Mouse (Mus musculus): ENCODE measurements at regions not wholly inside any gene's neighbourhood (a gene's known extent, or its start where the extent isn't known, plus 50 kb on each side); places are given as distances from the start of the nearest gene placed in this dataset.
"Not testable (repeated sequence)": the region's sequence is repeated elsewhere in the genome, so short reads cannot be mapped to it uniquely, and the experiment has no call there.

DNA sequence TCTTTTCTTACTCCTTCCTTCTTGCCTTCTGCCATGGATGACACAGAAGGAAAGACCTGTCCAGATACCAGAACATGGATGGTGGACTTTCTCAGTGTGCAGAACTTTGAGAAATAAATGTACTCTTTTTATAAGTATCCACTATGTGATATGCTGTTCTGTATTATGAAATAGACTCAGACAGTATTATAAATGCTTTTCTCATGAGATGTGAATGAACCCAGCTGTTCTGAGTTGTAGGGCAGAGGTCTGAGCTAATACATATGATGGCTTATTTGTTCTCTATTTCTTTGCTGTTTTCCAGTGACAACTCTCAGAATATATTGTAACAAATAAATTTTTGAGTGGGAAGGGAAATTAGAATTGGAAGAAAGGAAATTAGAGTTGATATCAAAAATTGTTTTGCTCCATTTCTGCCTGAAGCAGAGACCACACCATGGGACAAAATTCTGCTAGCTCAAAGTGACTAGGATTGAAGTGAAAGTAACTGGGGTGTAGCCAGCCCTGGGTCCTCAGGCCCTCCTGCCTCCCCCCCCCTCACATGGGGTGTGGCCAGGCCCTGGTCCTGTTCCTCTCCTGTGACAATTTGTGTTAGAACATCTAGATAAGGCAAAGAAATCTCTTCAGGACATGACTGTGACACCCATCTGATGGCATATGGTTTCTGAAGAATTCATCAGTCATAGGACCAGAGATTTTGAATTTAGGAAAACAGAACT lies 164.5 kb downstream of the Mterf1b start:
- H3K27me3 ChIP-seq (ENCODE audit: control insufficient read depth, insufficient read depth, low read length); H3K36me3 ChIP-seq (replicated peaks; ENCODE audit: control insufficient read depth, insufficient read depth, low read depth, low read length); H3K4me2 ChIP-seq (ENCODE audit: low read depth, low read length); H3K9ac ChIP-seq (replicated peaks; ENCODE audit: low read length); H3K4me1 ChIP-seq (ENCODE audit: control insufficient read depth, insufficient read depth, low read length); DNase-seq (ENCODE audit: low spot score); H3K4me3 ChIP-seq (ENCODE audit: low read depth, low read length); ATAC-seq (replicated peaks; ENCODE audit: insufficient number of reproducible peaks, low FRiP score, low TSS enrichment, low read depth); H3K27ac ChIP-seq (replicated peaks; ENCODE audit: low read depth, low read length); H3K9me3 ChIP-seq (replicated peaks; ENCODE audit: control insufficient read depth, low read length): not testable (repeated sequence)

GRCm38 (mm10) chr5:4361547-4361946 lies 169.4 kb downstream of the Mterf1b start:
- H3K36me3 ChIP-seq (replicated peaks; ENCODE audit: control insufficient read depth, insufficient read depth, low read depth, low read length); H3K9me3 ChIP-seq (replicated peaks; ENCODE audit: control insufficient read depth, low read length); H3K4me2 ChIP-seq (ENCODE audit: low read depth, low read length); H3K4me3 ChIP-seq (ENCODE audit: low read depth, low read length); ATAC-seq (replicated peaks; ENCODE audit: insufficient number of reproducible peaks, low FRiP score, low TSS enrichment, low read depth); H3K27ac ChIP-seq (replicated peaks; ENCODE audit: low read depth, low read length); DNase-seq (ENCODE audit: low spot score); H3K27me3 ChIP-seq (ENCODE audit: control insufficient read depth, insufficient read depth, low read length); H3K9ac ChIP-seq (replicated peaks; ENCODE audit: low read length); H3K4me1 ChIP-seq (ENCODE audit: control insufficient read depth, insufficient read depth, low read length): not testable (repeated sequence)
- 92% methylated on average over 6 of the region's 6 CpGs for WGBS

- H3K9me3 ChIP-seq (replicated peaks; ENCODE audit: control insufficient read depth, low read length); H3K27me3 ChIP-seq (ENCODE audit: control insufficient read depth, insufficient read depth, low read length); H3K27ac ChIP-seq (replicated peaks; ENCODE audit: low read depth, low read length); H3K4me2 ChIP-seq (ENCODE audit: low read depth, low read length); H3K36me3 ChIP-seq (replicated peaks; ENCODE audit: control insufficient read depth, insufficient read depth, low read depth, low read length); H3K9ac ChIP-seq (replicated peaks; ENCODE audit: low read length); H3K4me1 ChIP-seq (ENCODE audit: control insufficient read depth, insufficient read depth, low read length); H3K4me3 ChIP-seq (ENCODE audit: low read depth, low read length): not testable (repeated sequence)
- ATAC-seq (replicated peaks; ENCODE audit: insufficient number of reproducible peaks, low FRiP score, low TSS enrichment, low read depth) = 0 out of 2 replicates have a peak, but pooled peaks have one; percentile 52
- peak; percentile 56 for DNase-seq (ENCODE audit: low spot score)
- WGBS = 23% methylated on average over 7 of the region's 7 CpGs
Observed at GRCm38 (mm10) chr5:4384719-4385118, 192.6 kb downstream of the Mterf1b start.

GRCm38 (mm10) chr5:4391083-4391482 lies 198.9 kb downstream of the Mterf1b start:
- no peaks in the 10 kb centered on the region for H3K36me3 ChIP-seq (replicated peaks; ENCODE audit: control insufficient read depth, insufficient read depth, low read depth, low read length)
- H3K9me3 ChIP-seq (replicated peaks; ENCODE audit: control insufficient read depth, low read length) = no peaks in the 10 kb centered on the region
- 63% methylated on average over 2 of the region's 2 CpGs for WGBS
- no peak overlapping the region for H3K27ac ChIP-seq (replicated peaks; ENCODE audit: low read depth, low read length)
- no peak overlapping the region for H3K4me3 ChIP-seq (ENCODE audit: low read depth, low read length)
- no peak overlapping the region for H3K4me2 ChIP-seq (ENCODE audit: low read depth, low read length)
- DNase-seq (ENCODE audit: low spot score) = no peak
- H3K4me1 ChIP-seq (ENCODE audit: control insufficient read depth, insufficient read depth, low read length) = no peaks in the 10 kb centered on the region
- no peaks in the 10 kb centered on the region for H3K27me3 ChIP-seq (ENCODE audit: control insufficient read depth, insufficient read depth, low read length)
- H3K9ac ChIP-seq (replicated peaks; ENCODE audit: low read length) = no peak overlapping the region
- no peak for ATAC-seq (replicated peaks; ENCODE audit: insufficient number of reproducible peaks, low FRiP score, low TSS enrichment, low read depth)

DNA sequence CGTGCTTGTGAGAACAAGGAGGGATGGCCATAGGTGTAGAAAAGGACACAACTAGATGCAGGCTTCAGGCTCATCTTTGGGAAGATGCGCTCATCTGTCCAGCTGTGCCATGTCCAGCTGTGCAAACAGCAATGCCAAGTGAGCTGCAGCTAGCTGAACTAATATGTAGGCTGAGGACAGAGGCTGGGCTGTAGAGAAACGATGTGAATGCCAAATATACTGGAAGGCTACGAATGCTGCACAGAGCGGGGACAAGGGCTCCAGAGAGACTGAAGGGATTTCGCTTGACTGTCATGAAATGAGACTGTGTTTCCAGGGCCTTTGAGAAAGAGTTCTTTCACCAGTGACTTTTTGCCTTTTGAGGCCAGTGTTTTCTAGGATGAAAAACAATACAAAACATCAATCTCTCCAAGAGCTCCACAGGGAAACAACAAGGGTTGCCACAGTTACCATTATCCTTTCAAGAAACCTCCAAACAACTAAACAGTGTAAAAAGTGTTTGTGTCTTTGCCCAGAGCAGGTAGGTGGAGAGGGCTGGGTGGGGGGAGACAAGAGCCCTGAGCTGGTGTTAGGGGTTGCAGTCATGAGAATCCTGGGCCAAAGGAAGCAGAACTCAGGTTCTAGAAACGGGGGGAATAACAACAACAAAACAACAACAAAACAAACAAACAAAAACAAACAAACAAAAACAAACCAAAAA lies 202.3 kb downstream of the Mterf1b start:
- not testable (repeated sequence) for H3K36me3 ChIP-seq (replicated peaks; ENCODE audit: control insufficient read depth, insufficient read depth, low read depth, low read length); H3K4me3 ChIP-seq (ENCODE audit: low read depth, low read length); H3K4me2 ChIP-seq (ENCODE audit: low read depth, low read length); DNase-seq (ENCODE audit: low spot score); H3K9me3 ChIP-seq (replicated peaks; ENCODE audit: control insufficient read depth, low read length); H3K9ac ChIP-seq (replicated peaks; ENCODE audit: low read length); H3K4me1 ChIP-seq (ENCODE audit: control insufficient read depth, insufficient read depth, low read length); H3K27ac ChIP-seq (replicated peaks; ENCODE audit: low read depth, low read length); ATAC-seq (replicated peaks; ENCODE audit: insufficient number of reproducible peaks, low FRiP score, low TSS enrichment, low read depth); H3K27me3 ChIP-seq (ENCODE audit: control insufficient read depth, insufficient read depth, low read length)
- 79% methylated on average over 5 of the region's 7 CpGs for WGBS

- Histone ChIP-seq H3K4me1 (ENCODE audit: control insufficient read depth, insufficient read depth, low read length) (no peaks in the 10 kb centered on the region), H3K27me3 (ENCODE audit: control insufficient read depth, insufficient read depth, low read length) (no peaks in the 10 kb centered on the region), H3K4me2 (ENCODE audit: low read depth, low read length) (no peak overlapping the region), H3K9ac (replicated peaks; ENCODE audit: low read length) (no peak overlapping the region), H3K27ac (replicated peaks; ENCODE audit: low read depth, low read length) (no peak overlapping the region), H3K9me3 (replicated peaks; ENCODE audit: control insufficient read depth, low read length) (no peaks in the 10 kb centered on the region), H3K36me3 (replicated peaks; ENCODE audit: control insufficient read depth, insufficient read depth, low read depth, low read length) (no peaks in the 10 kb centered on the region), H3K4me3 (ENCODE audit: low read depth, low read length) (no peak overlapping the region)
- ATAC-seq (replicated peaks; ENCODE audit: insufficient number of reproducible peaks, low FRiP score, low TSS enrichment, low read depth) = no peak
- DNase-seq (ENCODE audit: low spot score) = no peak
Observed at GRCm38 (mm10) chr5:4398087-4398486, 205.9 kb downstream of the Mterf1b start.

GRCm38 (mm10) chr5:4417761-4418160 lies 225.6 kb downstream of the Mterf1b start:
- Histone ChIP-seq H3K27me3 (ENCODE audit: control insufficient read depth, insufficient read depth, low read length) (no peaks in the 10 kb centered on the region), H3K27ac (replicated peaks; ENCODE audit: low read depth, low read length) (no peak overlapping the region), H3K4me2 (ENCODE audit: low read depth, low read length) (no peak overlapping the region), H3K4me1 (ENCODE audit: control insufficient read depth, insufficient read depth, low read length) (no peaks in the 10 kb centered on the region), H3K9ac (replicated peaks; ENCODE audit: low read length) (no peak overlapping the region), H3K9me3 (replicated peaks; ENCODE audit: control insufficient read depth, low read length) (no peaks in the 10 kb centered on the region), H3K4me3 (ENCODE audit: low read depth, low read length) (no peak overlapping the region), H3K36me3 (replicated peaks; ENCODE audit: control insufficient read depth, insufficient read depth, low read depth, low read length) (no peaks in the 10 kb centered on the region)
- WGBS = 86% methylated on average over 1 of the region's 1 CpGs
- ATAC-seq (replicated peaks; ENCODE audit: insufficient number of reproducible peaks, low FRiP score, low TSS enrichment, low read depth) (no peak), DNase-seq (ENCODE audit: low spot score) (no peak)

Data from embryonic facial prominence, embryonic 11.5 days (tissue).